Mouse (Mus musculus) heart, adult 11 months (tissue): ENCODE measurements at regions not wholly inside any gene's neighbourhood (a gene's known extent, or its start where the extent isn't known, plus 50 kb on each side); places are given as distances from the start of the nearest gene placed in this dataset.

Experiments used
- DNase-seq: peaks from one replicate; pipeline ENCODE4 v3.0.0; 2022

DNA sequence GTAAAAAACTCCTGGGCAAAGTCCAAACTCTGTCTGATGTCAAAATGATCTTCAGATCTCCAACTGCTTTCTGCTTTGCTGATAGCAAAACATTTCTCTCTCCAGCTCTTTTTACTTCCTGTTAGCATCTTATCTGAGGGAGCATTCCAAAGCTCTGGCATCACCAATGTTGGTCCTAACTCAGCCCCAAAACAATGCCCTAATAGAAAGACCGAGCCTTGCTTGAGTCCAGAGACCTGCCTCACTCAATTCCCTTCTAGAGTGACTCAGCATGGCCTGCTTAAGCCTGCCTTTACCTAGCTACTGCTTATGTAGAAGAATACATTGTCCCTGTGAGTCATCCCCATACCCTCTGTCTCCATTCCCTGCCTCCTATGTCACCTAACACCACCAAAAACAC is 1721.6 kb downstream of the Grik2 start:
- DNase-seq, result peak; percentile 41

DNA sequence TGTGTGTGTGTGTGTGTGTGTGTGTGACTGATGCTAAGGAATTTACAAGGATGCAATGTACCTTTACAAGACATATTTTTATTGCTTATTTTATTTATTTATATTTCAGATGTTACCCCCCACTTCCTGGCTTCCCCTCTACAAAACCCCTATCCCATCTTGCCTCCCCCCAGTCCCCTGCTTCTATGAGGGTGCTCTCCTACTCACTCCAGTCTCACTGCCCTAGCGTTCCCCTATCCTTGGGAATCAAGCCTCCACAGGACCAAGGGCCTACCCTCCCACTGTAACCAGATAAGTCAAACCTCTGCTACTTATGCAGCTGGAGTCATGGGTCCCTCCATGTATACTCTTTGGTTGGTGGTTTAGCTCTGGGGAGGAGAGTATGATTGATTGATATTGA is 1761.3 kb downstream of the Grik2 start:
- peak; percentile 66 for DNase-seq

DNA sequence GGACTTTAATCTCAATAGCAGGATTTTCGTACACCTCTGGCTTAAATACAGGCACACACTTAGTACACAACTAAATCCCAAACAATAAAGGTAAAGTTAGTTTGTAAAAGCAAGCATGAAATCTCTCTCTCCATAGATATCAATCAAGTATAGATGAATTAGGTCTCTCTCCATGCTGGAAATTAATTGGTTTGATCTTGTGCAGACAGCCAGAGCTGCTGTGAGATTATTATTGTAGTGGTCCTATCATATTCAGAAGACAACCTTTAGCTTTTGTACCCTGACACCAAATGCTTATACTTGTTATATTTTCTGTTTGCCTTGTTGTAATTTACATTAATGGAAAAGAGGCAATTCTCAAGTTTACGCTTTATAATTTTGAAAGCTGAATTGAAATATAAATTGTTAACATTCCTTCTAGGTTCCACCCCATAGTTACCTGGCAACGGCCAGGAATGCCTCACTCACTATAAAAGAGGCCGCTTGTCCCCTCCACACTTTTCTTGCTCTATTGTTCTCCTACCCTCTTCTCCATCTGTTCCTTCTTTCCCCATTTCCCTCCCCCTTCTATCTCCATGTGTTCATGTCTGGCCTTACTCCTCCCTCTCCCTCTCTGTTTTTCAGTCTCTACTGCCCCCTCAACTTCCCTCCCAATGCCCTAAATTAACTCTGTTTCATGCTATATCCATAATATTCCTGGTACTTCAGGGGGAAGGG is 1797.1 kb downstream of the Grik2 start:
- no peak for DNase-seq

GRCm38 (mm10) chr10:47979028-47979427 is 1809.5 kb downstream of the Grik2 start:
- no peak for DNase-seq
